Mouse (Mus musculus) Patski (cell line): ENCODE results near the gene Psmd7. TPM values are rescaled to one million over a fixed set of nuclear protein-coding genes. Genes with fewer than 3 reads are reported as not detected.

ENCODE experiments used
- ATAC-seq: fragments of 100-300 bp; one replicate; pipeline ENCODE4 v1.8.0; 2021
- CTCF ChIA-PET: fragments of 350-600 bp; sonication (Branson Sonifier 250); formaldehyde crosslinking; loops from one replicate; lab custom pipeline; 2022; ENCODE audit warnings: inconsistent platforms; lab: Charles Lee
- POLR2A ChIA-PET: fragments of 350-600 bp; sonication (Branson Sonifier 250); formaldehyde crosslinking; loops from one replicate; lab custom pipeline; 2022; ENCODE audit warnings: antibody characterized with exemption, inconsistent platforms; lab: Charles Lee
- DNase-seq: peaks from one replicate; pipeline ENCODE4 v3.0.0-alpha.2; 2011; ENCODE audit warnings: low read depth, low spot score
- H3K27me3 ChIP-seq: fragments of 371-371 bp; one replicate; pipeline ENCODE4 v1.5.1; 2021
- CTCF ChIP-seq: fragments of 100-300 bp; IDR thresholded peaks from one replicate; pipeline ENCODE4 v1.5.1; 2021
- in situ Hi-C: fragments of 300-500 bp; cut with MboI; formaldehyde crosslinking; loops from 3 replicates; pipeline ENCODE4 v1.11.1; 2018; ENCODE audit warnings: low pct_unique_long_range_greater_than_20kb, mixed read lengths
- polyA plus RNA-seq: library from polyadenylated mRNA; unstranded; gene quantifications from one replicate; pipeline ENCODE4 v1.2.3, GENCODE M21; 2021

The Psmd7 gene
- polyA plus RNA-seq, 1 experiment from 2014 or later, result 169 TPM

- in situ Hi-C loops, result no loop called here
- no peaks in the 10 kb centered on the region for H3K27me3 ChIP-seq
- no peak for TF ChIP-seq CTCF
- POLR2A ChIA-PET, result no interaction called here
- DNase-seq (no peak), ATAC-seq (no peak)
- CTCF ChIA-PET, result interaction anchor here (1.4 kb wide), 1 partner anchor 12 kb away, joined by 5 read pairs; no protein-coding TSS in a partner anchor
Measured at GRCm38 (mm10) chr8:107540623-107541022, 47.6 kb downstream of the Psmd7 start.

- DNase-seq (no peak), ATAC-seq (no peak)
- H3K27me3 ChIP-seq, result no peaks in the 10 kb centered on the region
- in situ Hi-C loops, result no loop called here
- CTCF ChIA-PET, result no interaction called here
- TF ChIP-seq CTCF, result no peak
- POLR2A ChIA-PET, result interaction anchor here (1.2 kb wide), 1 partner anchor 12 kb away, joined by 7 read pairs; no protein-coding TSS in a partner anchor
Measured at GRCm38 (mm10) chr8:107537472-107537871, 50.8 kb downstream of the Psmd7 start.

Other genes starting within 250 kb of the Psmd7 start
- 1.0 TPM for gene Nqo1, start 185.3 kb downstream of the Psmd7 start, polyA plus RNA-seq
- gene Nob1, start 163.4 kb downstream of the Psmd7 start, polyA plus RNA-seq, result 42.1 TPM
- 26.9 TPM for gene Wwp2, start 152.1 kb downstream of the Psmd7 start, polyA plus RNA-seq